Mouse (Mus musculus) MEL (cell line): Measurements from ENCODE around the gene Kcnip1. TPM values are rescaled to one million over a fixed set of nuclear protein-coding genes. Genes with fewer than 3 reads are reported as not detected.

Source experiments
- DNase-seq: peaks from one replicate; pipeline ENCODE4 v3.0.0; 2011; ENCODE audit warnings: low read depth, low spot score
- H3K27ac ChIP-seq: 2 replicates; pipeline ENCODE4 v1.5.1; 2012; ENCODE audit warnings: low read depth, mild to moderate bottlenecking, control low read depth, low read length, moderate library complexity; ENCODE audit not compliant: control insufficient read depth
- H3K27me3 ChIP-seq, 2 experiments: fragments of 150-350 bp in 1 of 2; sonication (generic) in 1 of 2; 2 replicates each; pipeline ENCODE4 v1.6.1; 2012; ENCODE audit warnings: low read length in 2 of 2, mild to moderate bottlenecking in 2 of 2, improper control_type of control experiment in 1 of 2, moderate library complexity in 1 of 2; ENCODE audit not compliant: insufficient read depth in 2 of 2, control insufficient read depth in 1 of 2
- H3K36me3 ChIP-seq, 2 experiments: 2 replicates each; pipeline ENCODE4 v1.6.1; 2012 to 2014; ENCODE audit warnings: low read length in 2 of 2, improper control_type of control experiment in 1 of 2, inconsistent platforms in 1 of 2, mild to moderate bottlenecking in 1 of 2; ENCODE audit not compliant: insufficient read depth in 2 of 2, control insufficient read depth in 1 of 2
- H3K4me1 ChIP-seq, 2 experiments: fragments of 150-350 bp in 1 of 2; sonication (generic) in 1 of 2; 2 replicates each; pipeline ENCODE4 v1.6.1; 2012; ENCODE audit warnings: low read length in 2 of 2, improper control_type of control experiment in 1 of 2, mild to moderate bottlenecking in 1 of 2; ENCODE audit not compliant: insufficient read depth in 2 of 2, control insufficient read depth in 1 of 2
- H3K4me3 ChIP-seq, 2 experiments: fragments of 150-350 bp in 1 of 2; sonication (generic) in 1 of 2; 2 replicates each; pipeline ENCODE4 v1.5.1; 2012; ENCODE audit warnings: low read depth in 2 of 2, low read length in 2 of 2, mild to moderate bottlenecking in 2 of 2, moderate library complexity in 2 of 2, control low read depth in 1 of 2, improper control_type of control experiment in 1 of 2; ENCODE audit not compliant: control insufficient read depth in 1 of 2, insufficient read depth in 1 of 2
- H3K79me2 ChIP-seq: 2 replicates; pipeline ENCODE4 v1.6.1; 2012; ENCODE audit warnings: mild to moderate bottlenecking, low read length, moderate library complexity; ENCODE audit not compliant: control insufficient read depth, poor library complexity, insufficient read depth
- H3K9ac ChIP-seq: 2 replicates; pipeline ENCODE4 v1.6.1; 2012; ENCODE audit warnings: low read depth, mild to moderate bottlenecking, control low read depth, low read length, moderate library complexity; ENCODE audit not compliant: control insufficient read depth, poor library complexity, severe bottlenecking
- H3K9me3 ChIP-seq: fragments of 150-350 bp; sonication (generic); replicated peaks from 2 replicates; pipeline ENCODE4 v1.6.1; 2012; ENCODE audit warnings: mild to moderate bottlenecking, low read length, improper control_type of control experiment, moderate library complexity; ENCODE audit not compliant: insufficient read depth
- CHD1 ChIP-seq: IDR thresholded peaks from 2 replicates; pipeline ENCODE4 v1.6.1; 2012; ENCODE audit warnings: low read depth, mild to moderate bottlenecking, inconsistent platforms, low read length, improper control_type of control experiment
- CTCF ChIP-seq, 3 experiments: IDR thresholded peaks in 2 of 3; conservative IDR thresholded peaks in 1 of 3; 2 replicates each; pipeline ENCODE4 v1.5.1; 2011 to 2012; ENCODE audit warnings: low read length in 3 of 3, low read depth in 2 of 3, mild to moderate bottlenecking in 2 of 3, improper control_type of control experiment in 1 of 3, inconsistent platforms in 1 of 3, mixed read lengths in 1 of 3, moderate library complexity in 1 of 3; ENCODE audit not compliant: control insufficient read depth in 1 of 3, insufficient read depth in 1 of 3, poor library complexity in 1 of 3, severe bottlenecking in 1 of 3
- GABPA ChIP-seq: IDR thresholded peaks from 2 replicates; pipeline ENCODE4 v1.6.1; 2012; ENCODE audit warnings: low read depth, mild to moderate bottlenecking, inconsistent platforms, low read length, improper control_type of control experiment, moderate library complexity
- HCFC1 ChIP-seq: IDR thresholded peaks from 2 replicates; pipeline ENCODE4 v1.6.1; 2012; ENCODE audit warnings: low read depth, mild to moderate bottlenecking, inconsistent platforms, low read length, improper control_type of control experiment, moderate library complexity
- JUND ChIP-seq: IDR thresholded peaks from 2 replicates; pipeline ENCODE4 v1.6.1; 2011; ENCODE audit warnings: low read depth, mild to moderate bottlenecking, improper control_type of control experiment, low read length
- KAT2A ChIP-seq: conservative IDR thresholded peaks from 2 replicates; pipeline ENCODE4 v1.6.1; 2012; ENCODE audit warnings: low read depth, low read length, improper control_type of control experiment, inconsistent platforms
- MAFK ChIP-seq: IDR thresholded peaks from 2 replicates; pipeline ENCODE4 v1.6.1; 2011; ENCODE audit warnings: low read depth, mild to moderate bottlenecking, low read length, improper control_type of control experiment, borderline replicate concordance
- MAZ ChIP-seq: IDR thresholded peaks from 2 replicates; pipeline ENCODE4 v1.6.1; 2012; ENCODE audit warnings: low read depth, mild to moderate bottlenecking, inconsistent platforms, low read length, improper control_type of control experiment
- MXI1 ChIP-seq: IDR thresholded peaks from 2 replicates; pipeline ENCODE4 v1.6.1; 2011; ENCODE audit warnings: mild to moderate bottlenecking, low read depth, low read length, improper control_type of control experiment
- MYC ChIP-seq: IDR thresholded peaks from 2 replicates; pipeline ENCODE4 v1.6.1; 2011; ENCODE audit warnings: low read depth, mild to moderate bottlenecking, low read length, improper control_type of control experiment, moderate library complexity
- NELFE ChIP-seq: IDR thresholded peaks from 2 replicates; pipeline ENCODE4 v1.6.1; 2011; ENCODE audit warnings: low read depth, low read length, improper control_type of control experiment
- POLR2A ChIP-seq, 2 experiments: IDR thresholded peaks; 2 replicates each; pipeline ENCODE4 v1.6.1; 2011 to 2012; ENCODE audit warnings: low read length in 2 of 2, mild to moderate bottlenecking in 2 of 2, control low read depth in 1 of 2, improper control_type of control experiment in 1 of 2, low read depth in 1 of 2, moderate library complexity in 1 of 2; ENCODE audit not compliant: control insufficient read depth in 1 of 2, insufficient read depth in 1 of 2, poor library complexity in 1 of 2
- POLR2AphosphoS2 ChIP-seq: IDR thresholded peaks from 2 replicates; pipeline ENCODE4 v1.6.1; 2011; ENCODE audit warnings: low read length, improper control_type of control experiment
- RAD21 ChIP-seq: IDR thresholded peaks from 2 replicates; pipeline ENCODE4 v1.6.1; 2011; ENCODE audit warnings: mild to moderate bottlenecking, low read depth, low read length, improper control_type of control experiment
- SIN3A ChIP-seq: IDR thresholded peaks from 2 replicates; pipeline ENCODE4 v1.6.1; 2012; ENCODE audit warnings: low read length, improper control_type of control experiment, inconsistent platforms
- SMC3 ChIP-seq: IDR thresholded peaks from 2 replicates; pipeline ENCODE4 v1.6.1; 2011; ENCODE audit warnings: low read depth, low read length, improper control_type of control experiment
- TAL1 ChIP-seq: IDR thresholded peaks from 2 replicates; pipeline ENCODE4 v1.6.1; 2012; ENCODE audit warnings: mild to moderate bottlenecking, inconsistent platforms, low read length, moderate library complexity, mixed read lengths
- TBP ChIP-seq: IDR thresholded peaks from 2 replicates; pipeline ENCODE4 v1.8.0; 2011; ENCODE audit warnings: low read depth, low read length, improper control_type of control experiment
- TCF12 ChIP-seq: IDR thresholded peaks from 2 replicates; pipeline ENCODE4 v1.6.1; 2014; ENCODE audit warnings: low read depth, mild to moderate bottlenecking, inconsistent platforms, low read length, improper control_type of control experiment, moderate library complexity
- USF2 ChIP-seq, 2 experiments: IDR thresholded peaks; 2 replicates each; pipeline ENCODE4 v1.6.1; 2011 to 2012; ENCODE audit warnings: improper control_type of control experiment in 2 of 2, low read length in 2 of 2, borderline replicate concordance in 1 of 2, inconsistent platforms in 1 of 2, low read depth in 1 of 2, mild to moderate bottlenecking in 1 of 2; ENCODE audit not compliant: insufficient read depth in 1 of 2
- ZC3H11A ChIP-seq: IDR thresholded peaks from 2 replicates; pipeline ENCODE4 v1.6.1; 2012; ENCODE audit warnings: low read depth, mild to moderate bottlenecking, inconsistent platforms, low read length, improper control_type of control experiment
- polyA plus RNA-seq, 2 experiments: library from polyadenylated mRNA; stranded (reverse) in 1 of 2; unstranded in 1 of 2; fragments of >175 nt in 1 of 2; fragments of >200 nt in 1 of 2; gene quantifications; 2 replicates each; pipeline versions ENCODE4 v1.2.1 to v1.2.4; 2012; ENCODE audit warnings: low replicate concordance in 2 of 2, low read depth in 1 of 2; ENCODE audit not compliant: insufficient read length in 2 of 2, insufficient read depth in 1 of 2, missing spikeins in 1 of 2
- total RNA-seq: library from RNA; depleted of rRNA; stranded (reverse); fragments of 300-350 nt; gene quantifications from 2 replicates; pipeline ENCODE4 v1.2.3, GENCODE M21; 2012

Gene Kcnip1
- total and polyA plus RNA-seq, 3 experiments, result 0.04 to 0.06 TPM; not detected in 1

GRCm38 (mm10) chr11:33958713-33959112 is 34.2 kb downstream of the Kcnip1 start:
- Histone ChIP-seq H3K79me2 (no peaks in the 10 kb centered on the region), H3K9me3 (no peaks in the 10 kb centered on the region), H3K27ac (no peak overlapping the region), H3K27me3 (no peaks in the 10 kb centered on the region), H3K4me1 (peaks cover 0 to 7% of the 10 kb centered on the region in 2 experiments; a peak in 1 of 4 replicates)
- TF ChIP-seq MAZ (no peak), CTCF (IDR thresholded peaks at IDR 0.05 in 2 of 3, conservative IDR thresholded peaks at IDR 0.05 in 1 of 3; ENCODE audit: control insufficient read depth in 1 of 3, insufficient read depth in 1 of 3, low read depth in 2 of 3, low read length in 3 of 3, poor library complexity in 1 of 3, severe bottlenecking in 1 of 3) (peak; percentile 63 to 84 (median 72)), NELFE (no peak), GABPA (no peak), JUND (no peak), TAL1 (no peak), SIN3A (no peak), RAD21 (peak; percentile 77), SMC3 (peak; percentile 92), MAFK (no peak), TBP (no peak), MXI1 (no peak), KAT2A (no peak), USF2 (IDR thresholded peaks at IDR 0.05; ENCODE audit: borderline replicate concordance in 1 of 2, insufficient read depth in 1 of 2, low read depth in 1 of 2, low read length in 2 of 2) (no peak), POLR2AphosphoS2 (no peak), POLR2A (IDR thresholded peaks at IDR 0.05; ENCODE audit: control insufficient read depth in 1 of 2, insufficient read depth in 1 of 2, low read depth in 1 of 2, low read length in 2 of 2, poor library complexity in 1 of 2) (no peak), ZC3H11A (peak; percentile 81)
- TF ChIP-seq, all 39 proteins: peak for 4
- Histone ChIP-seq H3K4me3 (no peak overlapping the region), H3K36me3 (0 out of 4 replicates have a peak, but pooled peaks cover 0 to under 1% of the 10 kb centered on the region in 2 experiments), H3K9ac (no peak overlapping the region)
- DNase-seq, result peak; percentile 84

GRCm38 (mm10) chr11:33957595-33957994 is 35.4 kb downstream of the Kcnip1 start:
- no peaks in the 10 kb centered on the region for H3K36me3 ChIP-seq
- H3K4me3 ChIP-seq, result no peak overlapping the region
- no peak overlapping the region for H3K27ac ChIP-seq
- H3K4me1 ChIP-seq, result peaks cover 0 to 7% of the 10 kb centered on the region in 2 experiments; a peak in 1 of 4 replicates
- TF ChIP-seq NELFE, result no peak
- no peak for TF ChIP-seq CHD1
- no peak for TF ChIP-seq TCF12
- no peak for TF ChIP-seq HCFC1
- TF ChIP-seq MYC, result no peak
- no peak overlapping the region for H3K9ac ChIP-seq
- H3K9me3 ChIP-seq, result no peaks in the 10 kb centered on the region
- H3K27me3 ChIP-seq, result no peaks in the 10 kb centered on the region
- H3K79me2 ChIP-seq, result no peaks in the 10 kb centered on the region
- DNase-seq, result no peak
